Mouse (Mus musculus): ENCODE data around the gene Kif9. TPM values are rescaled to one million over a fixed set of nuclear protein-coding genes. Genes with fewer than 3 reads are reported as not detected.

The Kif9 gene
- total RNA-seq (2021), result under 1 TPM; 0.23 to 0.42 TPM
- long read RNA-seq, experiment 1, result 0 reads
- long read RNA-seq, experiment 2, partial matches to known transcripts, result 0 of 1 reads
- long read RNA-seq, experiment 2, other reads (novel, unspliced or antisense), result 1 of 1 reads

GRCm38 (mm10) chr9:110476124-110477091 is at the start of gene Kif9, which contains the start of gene Klhl18:
Kif9 (plus strand) TSS chr9:110476958.
Klhl18 (minus strand) TSS chr9:110476694.
- DNase-seq, result peak; percentile 94

GRCm38 (mm10) chr9:110431241-110431640 is 45.5 kb upstream of the Kif9 start:
- no peak for DNase-seq

GRCm38 (mm10) chr9:110433045-110433444 is 43.7 kb upstream of the Kif9 start:
- no peak for DNase-seq

GRCm38 (mm10) chr9:110436041-110436440 is 40.7 kb upstream of the Kif9 start:
- no peak for DNase-seq

GRCm38 (mm10) chr9:110440049-110440448 is 36.7 kb upstream of the Kif9 start:
- DNase-seq, result no peak

GRCm38 (mm10) chr9:110440559-110440958 is 36.2 kb upstream of the Kif9 start:
- no peak for DNase-seq

- DNase-seq, result no peak
Measured at GRCm38 (mm10) chr9:110448356-110448755, 28.4 kb upstream of the Kif9 start.

- peak; percentile 75 for DNase-seq
Measured at GRCm38 (mm10) chr9:110448857-110449617, 27.7 kb upstream of the Kif9 start.

GRCm38 (mm10) chr9:110452523-110452922 is 24.2 kb upstream of the Kif9 start:
- no peak for DNase-seq

GRCm38 (mm10) chr9:110457926-110458325 is 18.8 kb upstream of the Kif9 start:
- no peak for DNase-seq

GRCm38 (mm10) chr9:110459145-110459727 is 17.5 kb upstream of the Kif9 start:
- DNase-seq, result no peak

GRCm38 (mm10) chr9:110460884-110461815 is 15.6 kb upstream of the Kif9 start:
- no peak for DNase-seq

- no peak for DNase-seq
Measured at GRCm38 (mm10) chr9:110462321-110462720, 14.4 kb upstream of the Kif9 start.

GRCm38 (mm10) chr9:110463983-110464591 is 12.7 kb upstream of the Kif9 start:
- DNase-seq, result no peak

- no peak for DNase-seq
Measured at GRCm38 (mm10) chr9:110465336-110465735, 11.4 kb upstream of the Kif9 start.

- no peak for DNase-seq
Measured at GRCm38 (mm10) chr9:110466179-110466578, 10.6 kb upstream of the Kif9 start.

GRCm38 (mm10) chr9:110477951-110478350 is 1.2 kb downstream of the Kif9 start:
- DNase-seq, result no peak

GRCm38 (mm10) chr9:110478639-110479038 is 1.9 kb downstream of the Kif9 start:
- no peak for DNase-seq

GRCm38 (mm10) chr9:110488841-110489240 is 12.1 kb downstream of the Kif9 start:
- no peak for DNase-seq

- peak; percentile 15 for DNase-seq
Measured at GRCm38 (mm10) chr9:110490913-110491312, 14.2 kb downstream of the Kif9 start.

GRCm38 (mm10) chr9:110525737-110526136 is 49.0 kb downstream of the Kif9 start:
- DNase-seq, result no peak

Measured in gastrocnemius, postnatal 10 days (tissue).